Mouse (Mus musculus) myocyte (in vitro differentiated cells): Measurements from ENCODE around the gene Sgsm2. TPM values are rescaled to one million over a fixed set of nuclear protein-coding genes. Genes with fewer than 3 reads are reported as not detected.

Experiments
- H3K27me3 ChIP-seq: one replicate; pipeline ENCODE4 v1.6.1; 2011; ENCODE audit not compliant: control insufficient read depth, insufficient read depth, insufficient read length
- H3K36me3 ChIP-seq: one replicate; pipeline ENCODE4 v1.6.1; 2011; ENCODE audit not compliant: control insufficient read depth, insufficient read depth
- H3K4me2 ChIP-seq: one replicate; pipeline ENCODE4 v1.6.1; 2011; ENCODE audit warnings: low read depth, control low read depth
- H3K4me3 ChIP-seq: one replicate; pipeline ENCODE4 v1.5.1; 2011; ENCODE audit warnings: mild to moderate bottlenecking, control low read depth, moderate library complexity
- H3K79me2 ChIP-seq: one replicate; pipeline ENCODE4 v1.6.1; 2011; ENCODE audit not compliant: control insufficient read depth, insufficient read depth
- H3ac ChIP-seq: one replicate; pipeline ENCODE4 v1.6.1; 2011; ENCODE audit not compliant: control insufficient read depth, insufficient read length
- CEBPB ChIP-seq: IDR thresholded peaks from 2 replicates; pipeline ENCODE4 v1.6.1; 2011; ENCODE audit warnings: mild to moderate bottlenecking, moderate library complexity; ENCODE audit not compliant: poor library complexity, insufficient read depth, severe bottlenecking
- E2F4 ChIP-seq: IDR thresholded peaks from one replicate; pipeline ENCODE4 v1.6.1; 2011; ENCODE audit warnings: mild to moderate bottlenecking, control low read depth, moderate library complexity; ENCODE audit not compliant: insufficient read depth
- MAX ChIP-seq: IDR thresholded peaks from one replicate; pipeline ENCODE4 v1.6.1; 2011; ENCODE audit warnings: low read depth, mild to moderate bottlenecking, control low read depth
- MYOD1 ChIP-seq, 3 experiments: IDR thresholded peaks; one replicate each; pipeline ENCODE4 v1.6.1; 2011; ENCODE audit warnings: control low read depth in 2 of 3, low read depth in 2 of 3, mild to moderate bottlenecking in 2 of 3, moderate library complexity in 1 of 3; ENCODE audit not compliant: insufficient read length in 2 of 3, control insufficient read depth in 1 of 3
- MYOG ChIP-seq, 3 experiments: IDR thresholded peaks; one replicate each; pipeline ENCODE4 v1.6.1; 2011; ENCODE audit warnings: control low read depth in 2 of 3, low read depth in 2 of 3, mild to moderate bottlenecking in 2 of 3; ENCODE audit not compliant: insufficient read length in 2 of 3, control insufficient read depth in 1 of 3, insufficient read depth in 1 of 3
- POLR2A ChIP-seq: IDR thresholded peaks from one replicate; pipeline ENCODE4 v1.6.1; 2011; ENCODE audit warnings: low read depth, mild to moderate bottlenecking, control low read depth, moderate library complexity; ENCODE audit not compliant: insufficient read length
- POLR2AphosphoS2 ChIP-seq: IDR thresholded peaks from one replicate; pipeline ENCODE4 v1.6.1; 2011; ENCODE audit warnings: low read depth, control low read depth; ENCODE audit not compliant: insufficient read length
- REST ChIP-seq: IDR thresholded peaks from one replicate; pipeline ENCODE4 v1.6.1; 2011; ENCODE audit warnings: mild to moderate bottlenecking, control low read depth, moderate library complexity; ENCODE audit not compliant: insufficient read depth, insufficient read length
- SRF ChIP-seq: IDR thresholded peaks from one replicate; pipeline ENCODE4 v1.6.1; 2011; ENCODE audit warnings: low read depth; ENCODE audit not compliant: control insufficient read depth, insufficient read length
- TCF12 ChIP-seq: IDR thresholded peaks from one replicate; pipeline ENCODE4 v1.6.1; 2011; ENCODE audit warnings: mild to moderate bottlenecking, control low read depth; ENCODE audit not compliant: poor library complexity, insufficient read depth, severe bottlenecking
- TCF3 ChIP-seq: IDR thresholded peaks from one replicate; pipeline ENCODE4 v1.6.1; 2011; ENCODE audit warnings: low read depth, control low read depth; ENCODE audit not compliant: insufficient read length
- USF1 ChIP-seq: IDR thresholded peaks from one replicate; pipeline ENCODE4 v1.6.1; 2011; ENCODE audit warnings: low read depth, mild to moderate bottlenecking, control low read depth, moderate library complexity
- polyA plus RNA-seq: library from polyadenylated mRNA; unstranded; fragments of >200 nt; fragmentation: generic; extraction: Trizol; gene quantifications from one replicate; pipeline ENCODE4 v1.2.1, GENCODE M21; 2012; ENCODE audit warnings: missing spikeins

Gene Sgsm2
- polyA plus RNA-seq, 1 experiment: 12.3 TPM

- Histone ChIP-seq H3K27me3 (no peaks in the 10 kb centered on the region), H3ac (peak overlapping the region; percentile 23), H3K4me2 (peak overlapping the region; percentile 83), H3K79me2 (peaks cover 36% of the 10 kb centered on the region), H3K4me3 (peak overlapping the region; percentile 82), H3K36me3 (no peaks in the 10 kb centered on the region)
- peak; percentile 97 for TF ChIP-seq POLR2A
- peak; percentile 44 for TF ChIP-seq SRF
- no peak for TF ChIP-seq CEBPB
- peak in 1 of 3 experiments; percentile 17 for TF ChIP-seq MYOG (IDR thresholded peaks at IDR 0.05; ENCODE audit: control insufficient read depth in 1 of 3, insufficient read depth in 1 of 3, insufficient read length in 2 of 3, low read depth in 2 of 3)
- peak; percentile 98 for TF ChIP-seq POLR2AphosphoS2
- TF ChIP-seq MYOD1 (IDR thresholded peaks at IDR 0.05; ENCODE audit: control insufficient read depth in 1 of 3, insufficient read length in 2 of 3, low read depth in 2 of 3): peak in 1 of 3 experiments; percentile 38
- no peak for TF ChIP-seq TCF3
- peak; percentile 77 for TF ChIP-seq MAX
- TF ChIP-seq E2F4: no peak
- TF ChIP-seq REST: no peak
- peak; percentile 72 for TF ChIP-seq USF1
- TF ChIP-seq TCF12: no peak
Observed at GRCm38 (mm10) chr11:74831606-74832451, 65.0 kb downstream of the Sgsm2 start.

GRCm38 (mm10) chr11:74831191-74831605, 65.7 kb downstream of the Sgsm2 start:
- H3K36me3 ChIP-seq: no peaks in the 10 kb centered on the region
- peaks cover 34% of the 10 kb centered on the region for H3K79me2 ChIP-seq
- no peaks in the 10 kb centered on the region for H3K27me3 ChIP-seq
- TF ChIP-seq SRF: no peak
- TF ChIP-seq CEBPB: no peak
- no peak for TF ChIP-seq POLR2A
- TF ChIP-seq MAX: no peak
- no peak for TF ChIP-seq USF1
- no peak for TF ChIP-seq POLR2AphosphoS2
- TF ChIP-seq TCF3: no peak
- H3K4me3 ChIP-seq: peak overlapping the region; percentile 82
- H3ac ChIP-seq: peak overlapping the region; percentile 23
- peak overlapping the region; percentile 67 for H3K4me2 ChIP-seq

GRCm38 (mm10) chr11:74830256-74831161, 66.4 kb downstream of the Sgsm2 start, which contains the start of gene Mnt:
Mnt (plus strand) TSS chr11:74830920.
- no peaks in the 10 kb centered on the region for H3K27me3 ChIP-seq
- peaks cover 27% of the 10 kb centered on the region for H3K79me2 ChIP-seq
- H3ac ChIP-seq: peak within 1 kb of the TSS; percentile 23
- H3K36me3 ChIP-seq: no peaks in the 10 kb centered on the region
- H3K4me3 ChIP-seq: peak within 1 kb of the TSS; percentile 82
- TF ChIP-seq MAX (peak; percentile 85), REST (no peak), TCF12 (no peak), MYOG (IDR thresholded peaks at IDR 0.05; ENCODE audit: control insufficient read depth in 1 of 3, insufficient read depth in 1 of 3, insufficient read length in 2 of 3, low read depth in 2 of 3) (peak in 1 of 3 experiments; percentile 36), CEBPB (peak; percentile 97), POLR2A (peak; percentile 61), POLR2AphosphoS2 (peak; percentile 37), E2F4 (no peak), MYOD1 (IDR thresholded peaks at IDR 0.05; ENCODE audit: control insufficient read depth in 1 of 3, insufficient read length in 2 of 3, low read depth in 2 of 3) (peak in 1 of 3 experiments; percentile 33), TCF3 (no peak), USF1 (peak; percentile 63), SRF (peak; percentile 71)
- H3K4me2 ChIP-seq: peak within 1 kb of the TSS; percentile 98

GRCm38 (mm10) chr11:74829812-74830211, 67.0 kb downstream of the Sgsm2 start:
- Histone ChIP-seq H3ac (peak overlapping the region; percentile 23), H3K4me3 (peak overlapping the region; percentile 82), H3K36me3 (no peaks in the 10 kb centered on the region), H3K79me2 (peaks cover 20% of the 10 kb centered on the region), H3K4me2 (peak overlapping the region; percentile 98), H3K27me3 (no peaks in the 10 kb centered on the region)
- no peak for TF ChIP-seq CEBPB
- no peak for TF ChIP-seq USF1
- TF ChIP-seq MYOG (IDR thresholded peaks at IDR 0.05; ENCODE audit: control insufficient read depth in 1 of 3, insufficient read depth in 1 of 3, insufficient read length in 2 of 3, low read depth in 2 of 3): no peak
- no peak for TF ChIP-seq E2F4
- TF ChIP-seq MAX: no peak
- TF ChIP-seq POLR2AphosphoS2: peak; percentile 24
- no peak for TF ChIP-seq REST
- TF ChIP-seq SRF: no peak
- TF ChIP-seq TCF3: no peak
- no peak for TF ChIP-seq TCF12
- no peak for TF ChIP-seq MYOD1 (IDR thresholded peaks at IDR 0.05; ENCODE audit: control insufficient read depth in 1 of 3, insufficient read length in 2 of 3, low read depth in 2 of 3)
- TF ChIP-seq POLR2A: peak; percentile 52
